Mouse (Mus musculus) erythroblast, embryonic 14.5 days (primary cell): ENCODE results near the gene Sobp. TPM values are rescaled to one million over a fixed set of nuclear protein-coding genes. Genes with fewer than 3 reads are reported as not detected.
A peak's percentile ranks its signal among the peaks of the same experiment; 100 is the strongest.

Source experiments
- H3K27me3 ChIP-seq: 2 replicates; pipeline ENCODE4 v1.6.1; 2012; ENCODE audit warnings: inconsistent platforms; ENCODE audit not compliant: control insufficient read depth
- H3K36me3 ChIP-seq: 2 replicates; pipeline ENCODE4 v1.6.1; 2012; ENCODE audit warnings: mild to moderate bottlenecking, inconsistent platforms; ENCODE audit not compliant: control insufficient read depth
- H3K4me1 ChIP-seq: 2 replicates; pipeline ENCODE4 v1.6.1; 2012; ENCODE audit warnings: inconsistent platforms; ENCODE audit not compliant: control insufficient read depth
- H3K4me3 ChIP-seq: replicated peaks from 2 replicates; pipeline ENCODE3; 2012; ENCODE audit warnings: moderate library complexity, mild to moderate bottlenecking, inconsistent platforms
- H3K9me3 ChIP-seq: 2 replicates; pipeline ENCODE4 v1.6.1; 2012; ENCODE audit warnings: low read length, inconsistent platforms, mixed read lengths; ENCODE audit not compliant: control insufficient read depth
- GATA1 ChIP-seq: IDR thresholded peaks from 2 replicates; pipeline ENCODE4 v1.6.1; 2012; ENCODE audit warnings: low read length, inconsistent platforms, mixed read lengths
- TAL1 ChIP-seq: IDR thresholded peaks from 3 replicates; pipeline ENCODE4 v1.6.1; 2012; ENCODE audit warnings: low read length, inconsistent platforms, mixed read lengths
- polyA plus RNA-seq: library from polyadenylated mRNA; stranded (reverse); fragments of >175 nt; gene quantifications from 2 replicates; pipeline ENCODE4 v1.2.3, GENCODE M21; 2012

Sobp gene
- not detected in 2 replicates for polyA plus RNA-seq

GRCm38 (mm10) chr10:43174326-43175155 is at the start of gene Sobp, which contains the start of gene 9030612E09Rik:
Gene Sobp (minus strand): TSS chr10:43174530.
Gene 9030612E09Rik (plus strand): TSS chr10:43174704.
- TF ChIP-seq GATA1 (no peak), TAL1 (no peak)
- H3K4me1 ChIP-seq: no peaks in the 10 kb centered on the region; the same call in 1 of the 2 replicates
- peaks cover 93% of the 10 kb centered on the region for H3K27me3 ChIP-seq
- H3K36me3 ChIP-seq: no peaks in the 10 kb centered on the region
- no peak within 1 kb of the TSS for H3K4me3 ChIP-seq
- peaks cover 2% of the 10 kb centered on the region; the same call in 1 of the 2 replicates for H3K9me3 ChIP-seq

- no peaks in the 10 kb centered on the region for H3K9me3 ChIP-seq
- TF ChIP-seq TAL1 (no peak), GATA1 (no peak)
- H3K4me3 ChIP-seq: no peak overlapping the region
- H3K4me1 ChIP-seq: peaks cover 48% of the 10 kb centered on the region
- no peaks in the 10 kb centered on the region for H3K27me3 ChIP-seq
- H3K36me3 ChIP-seq: peaks cover 10% of the 10 kb centered on the region
Measured at GRCm38 (mm10) chr10:43223391-43223790, 49.1 kb upstream of the Sobp start.

GRCm38 (mm10) chr10:43221659-43222058 is 47.3 kb upstream of the Sobp start:
- Histone ChIP-seq H3K36me3 (peaks cover 4% of the 10 kb centered on the region), H3K9me3 (no peaks in the 10 kb centered on the region), H3K4me3 (peak overlapping the region; percentile 78), H3K27me3 (no peaks in the 10 kb centered on the region), H3K4me1 (peaks cover 39% of the 10 kb centered on the region)
- TF ChIP-seq GATA1: no peak
- no peak for TF ChIP-seq TAL1

- H3K27me3 ChIP-seq: no peaks in the 10 kb centered on the region
- no peaks in the 10 kb centered on the region for H3K9me3 ChIP-seq
- TF ChIP-seq GATA1: no peak
- peak within 1 kb of the TSS; percentile 78 for H3K4me3 ChIP-seq
- peaks cover 33% of the 10 kb centered on the region for H3K4me1 ChIP-seq
- peaks cover 3% of the 10 kb centered on the region; the same call in 1 of the 2 replicates for H3K36me3 ChIP-seq
Measured at GRCm38 (mm10) chr10:43220910-43221625, 46.7 kb upstream of the Sobp start, which contains the start of gene Pdss2. Gene Pdss2 (plus strand): TSS chr10:43221486.

- Histone ChIP-seq H3K4me1 (peaks cover 27% of the 10 kb centered on the region), H3K4me3 (peak overlapping the region; percentile 78), H3K9me3 (no peaks in the 10 kb centered on the region), H3K36me3 (no peaks in the 10 kb centered on the region), H3K27me3 (no peaks in the 10 kb centered on the region)
- TF ChIP-seq TAL1: no peak
- no peak for TF ChIP-seq GATA1
Measured at GRCm38 (mm10) chr10:43220479-43220878, 46.1 kb upstream of the Sobp start.

- no peak for TF ChIP-seq GATA1
- no peak for TF ChIP-seq TAL1
- H3K4me1 ChIP-seq: peaks cover 17% of the 10 kb centered on the region
- no peak overlapping the region for H3K4me3 ChIP-seq
- H3K9me3 ChIP-seq: no peaks in the 10 kb centered on the region
- no peaks in the 10 kb centered on the region for H3K36me3 ChIP-seq
- no peaks in the 10 kb centered on the region for H3K27me3 ChIP-seq
Measured at GRCm38 (mm10) chr10:43217361-43217900, 43.1 kb upstream of the Sobp start.

- no peak overlapping the region for H3K4me3 ChIP-seq
- no peaks in the 10 kb centered on the region for H3K9me3 ChIP-seq
- no peak for TF ChIP-seq GATA1
- TF ChIP-seq TAL1: no peak
- H3K27me3 ChIP-seq: no peaks in the 10 kb centered on the region
- no peaks in the 10 kb centered on the region for H3K36me3 ChIP-seq
- no peaks in the 10 kb centered on the region; the same call in 1 of the 2 replicates for H3K4me1 ChIP-seq
Measured at GRCm38 (mm10) chr10:43211866-43212265, 37.5 kb upstream of the Sobp start.

GRCm38 (mm10) chr10:43203865-43204264 is 29.5 kb upstream of the Sobp start:
- no peak for TF ChIP-seq GATA1
- TF ChIP-seq TAL1: no peak
- H3K27me3 ChIP-seq: no peaks in the 10 kb centered on the region
- H3K4me1 ChIP-seq: no peaks in the 10 kb centered on the region
- no peak overlapping the region for H3K4me3 ChIP-seq
- peaks cover 2% of the 10 kb centered on the region; the same call in 1 of the 2 replicates for H3K9me3 ChIP-seq
- no peaks in the 10 kb centered on the region for H3K36me3 ChIP-seq

GRCm38 (mm10) chr10:43200206-43200605 is 25.9 kb upstream of the Sobp start:
- Histone ChIP-seq H3K4me1 (no peaks in the 10 kb centered on the region), H3K36me3 (no peaks in the 10 kb centered on the region), H3K9me3 (peaks cover 2% of the 10 kb centered on the region; the same call in 1 of the 2 replicates), H3K4me3 (no peak overlapping the region), H3K27me3 (no peaks in the 10 kb centered on the region)
- TF ChIP-seq TAL1: no peak
- TF ChIP-seq GATA1: no peak
